Mouse (Mus musculus): ENCODE results near the gene Wwc1.

Wwc1 gene

DNA sequence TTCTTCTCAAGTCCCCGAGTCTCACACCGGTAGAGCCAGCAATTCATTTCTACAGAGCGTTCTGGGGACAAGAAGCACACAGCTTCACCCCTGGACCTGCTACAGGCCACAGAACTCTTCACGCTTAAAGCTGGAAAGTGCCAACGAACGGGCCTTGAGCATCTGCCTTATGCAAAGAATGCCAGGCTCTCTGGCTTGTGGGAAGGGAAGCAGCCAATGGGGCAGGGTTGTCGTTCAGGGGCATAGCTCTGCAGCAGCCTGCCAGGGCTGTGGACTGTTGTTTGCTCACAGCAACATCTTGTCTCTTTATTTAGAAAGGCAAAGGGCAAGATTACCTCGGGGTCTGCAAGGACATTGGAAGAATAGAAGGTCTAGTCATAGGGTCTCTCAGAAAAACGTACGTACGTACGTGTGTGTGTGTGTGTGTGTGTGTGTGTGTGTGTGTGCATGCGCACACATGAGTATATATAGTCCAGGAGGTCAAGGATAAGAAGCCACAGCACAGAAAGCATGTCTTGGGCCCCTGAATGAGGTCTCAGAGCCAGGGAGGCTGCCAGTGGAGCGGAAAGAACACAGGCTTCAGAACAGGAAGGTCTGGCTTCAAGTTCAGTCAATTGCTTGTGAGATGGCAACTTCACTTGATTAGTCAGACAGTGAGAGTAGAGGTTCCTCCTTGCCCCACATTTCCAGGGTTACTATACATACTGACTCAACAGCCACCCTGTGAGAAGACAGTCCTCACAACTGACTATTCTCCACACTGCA lies 48.0 kb downstream of the Wwc1 start:
- no peak for DNase-seq

DNA sequence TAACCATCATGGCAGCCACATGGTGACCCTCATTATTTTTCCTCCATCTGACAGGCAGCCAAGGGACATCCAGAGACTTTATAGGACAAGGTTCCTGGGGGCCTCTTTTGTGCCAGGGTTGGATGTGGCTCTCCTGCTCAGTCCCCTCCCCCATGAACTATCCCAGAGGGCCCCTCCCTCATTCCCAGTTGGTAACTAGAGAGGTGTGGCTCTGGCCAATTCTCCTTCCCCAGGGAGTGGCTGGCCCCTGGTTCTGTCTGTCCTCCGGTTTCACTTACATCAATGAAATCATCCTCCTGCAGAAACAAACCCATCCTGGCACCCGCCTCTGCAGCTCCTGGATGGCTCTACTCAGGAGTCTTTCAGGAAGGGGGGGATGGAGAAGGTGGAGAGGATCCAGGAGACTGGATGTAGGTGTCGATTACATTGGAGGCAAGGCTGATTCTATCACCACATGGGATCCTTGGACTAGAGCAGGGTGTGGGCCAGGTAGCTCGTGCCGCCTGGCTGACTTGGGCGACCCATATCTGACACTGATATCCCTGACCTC lies 49.7 kb downstream of the Wwc1 start:
- no peak for DNase-seq

DNA sequence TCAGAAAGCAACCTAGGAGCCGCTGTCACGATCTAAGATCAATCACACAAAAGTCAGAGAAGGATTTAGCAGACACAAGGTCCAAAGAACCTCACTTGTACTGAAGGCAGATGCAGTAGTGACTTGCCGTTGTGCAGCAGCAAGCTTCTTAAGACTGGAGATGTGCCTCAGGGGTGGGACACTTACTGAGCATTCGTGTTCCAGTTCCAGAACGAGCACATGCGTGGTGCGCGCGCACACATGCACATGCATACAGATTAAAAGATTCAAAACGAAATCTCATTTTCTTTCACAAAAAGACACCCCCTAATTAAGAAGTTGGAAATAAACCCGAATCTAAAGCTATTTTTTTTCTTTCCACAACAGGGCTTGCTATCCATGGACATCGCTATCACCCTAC lies 51.9 kb downstream of the Wwc1 start:
- no peak for DNase-seq

DNA sequence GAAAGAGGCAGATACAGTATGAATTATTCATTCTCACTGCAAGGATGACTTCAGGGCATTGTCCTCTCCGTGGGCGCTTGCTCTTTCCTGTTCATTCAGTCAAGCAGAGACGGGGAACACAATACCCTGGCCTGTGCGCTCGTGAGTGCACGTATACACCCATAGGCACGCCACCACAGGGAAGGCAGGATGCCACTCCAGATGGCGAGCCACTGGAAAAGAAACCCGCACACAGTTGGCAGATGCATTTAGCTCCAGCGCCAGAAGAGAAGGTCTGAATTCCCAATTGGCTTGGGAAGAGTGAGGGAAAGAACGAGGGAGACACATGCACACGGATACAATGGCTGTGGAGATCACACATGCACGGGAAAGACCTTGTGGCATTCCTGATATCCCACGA lies 53.0 kb downstream of the Wwc1 start:
- no peak for DNase-seq

DNA sequence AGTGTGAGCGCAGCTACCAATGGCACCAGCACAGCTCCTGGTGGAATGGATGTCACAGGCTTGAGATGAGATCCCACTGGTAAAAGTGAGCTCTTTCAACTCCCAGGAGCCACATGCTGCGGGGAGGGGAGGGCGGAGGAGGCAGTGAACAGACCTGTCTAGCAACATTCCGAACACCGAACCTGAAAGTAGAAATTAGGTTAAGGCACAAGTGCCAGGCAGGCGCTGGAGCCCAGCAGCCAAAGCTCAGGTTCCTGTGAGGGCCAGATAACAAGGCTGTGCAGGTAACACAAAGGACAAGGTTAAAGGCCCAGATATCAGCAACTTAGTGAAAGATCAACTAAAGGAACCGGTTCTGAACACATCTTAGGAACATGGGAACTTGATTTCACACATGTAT lies 54.7 kb downstream of the Wwc1 start:
- no peak for DNase-seq

DNA sequence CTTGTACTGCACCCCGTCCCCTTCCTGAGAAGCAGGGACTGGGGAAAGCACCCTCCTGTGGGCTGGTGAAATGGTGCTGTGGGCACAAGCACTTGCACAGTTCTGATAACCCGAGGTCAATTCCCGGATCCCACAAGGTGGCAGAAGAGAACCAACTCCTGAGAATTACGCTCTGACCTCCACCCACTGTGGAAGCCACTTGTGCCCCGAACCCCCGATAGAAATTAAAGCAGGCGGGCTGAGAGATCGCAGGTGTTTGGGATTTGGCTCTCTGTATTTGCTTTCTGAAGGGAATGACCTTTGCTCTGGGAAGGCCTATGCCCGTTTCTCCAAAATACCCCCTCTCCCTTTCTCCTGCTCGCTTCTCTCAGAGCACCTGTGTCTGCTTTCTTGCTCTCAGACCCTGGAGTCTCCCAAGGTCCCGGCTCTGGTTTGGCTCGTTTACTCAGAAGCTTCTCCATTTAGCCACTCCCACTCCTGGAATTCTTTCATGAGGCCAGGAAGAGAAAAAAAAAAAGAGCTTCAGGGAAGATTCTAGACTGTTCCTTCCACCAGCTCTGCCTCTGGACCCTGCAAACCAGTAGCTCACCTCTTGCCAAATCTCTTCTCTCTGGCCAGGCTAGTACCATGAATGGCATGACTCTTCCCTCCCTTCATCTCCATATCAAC lies 58.0 kb downstream of the Wwc1 start:
- DNase-seq: no peak

DNA sequence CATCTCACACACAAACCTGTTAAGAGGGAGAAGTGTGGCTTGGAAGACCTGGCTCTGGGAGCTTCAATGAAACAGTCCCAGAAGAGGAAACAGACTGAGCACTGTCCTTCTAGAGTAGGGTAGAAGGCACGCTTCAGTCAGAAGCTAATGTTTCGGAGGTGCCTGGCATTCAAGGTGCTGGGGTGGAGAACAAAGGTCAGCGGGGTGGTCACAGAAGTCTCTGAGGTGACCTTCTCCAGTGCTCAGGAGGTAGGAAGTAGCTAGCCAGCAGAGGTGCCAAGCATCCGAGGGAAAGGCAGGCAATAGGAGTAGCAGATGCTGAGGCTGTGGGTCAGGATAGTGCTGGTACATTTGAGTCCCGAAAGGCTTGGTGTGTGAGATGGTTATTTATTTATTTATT lies 59.6 kb downstream of the Wwc1 start:
- no peak for DNase-seq

DNA sequence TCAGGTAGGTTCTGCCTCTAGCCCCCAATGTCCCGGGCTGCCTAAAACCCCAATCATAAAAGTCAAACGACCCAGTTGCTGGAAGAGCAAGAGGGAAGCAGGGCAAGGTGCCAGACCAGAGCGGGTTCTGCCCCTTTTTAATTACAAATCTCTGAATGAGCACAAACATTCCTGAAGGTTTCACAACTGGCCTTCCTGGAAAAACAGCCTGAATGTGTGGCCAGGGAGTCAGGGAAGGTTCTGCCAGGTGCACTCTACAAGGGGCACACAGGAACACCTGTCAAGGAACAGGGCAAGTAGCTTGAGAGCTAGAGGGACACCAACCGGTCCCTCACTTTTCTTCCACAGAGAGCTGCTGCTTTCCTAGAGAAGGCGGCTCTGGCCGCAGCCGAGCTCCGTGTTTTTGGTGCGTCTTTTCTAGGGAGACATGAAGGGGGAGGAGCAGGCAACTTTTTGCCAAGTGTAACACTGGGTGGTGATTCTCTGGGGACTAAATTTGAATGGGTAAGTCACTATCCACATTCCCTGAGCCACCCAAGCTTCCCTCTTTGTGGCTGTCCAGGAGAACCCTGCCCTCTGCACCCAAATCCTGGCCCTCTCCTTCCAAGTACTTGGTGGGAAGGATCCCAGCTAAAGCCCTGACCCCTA lies 60.3 kb downstream of the Wwc1 start:
- no peak for DNase-seq

DNA sequence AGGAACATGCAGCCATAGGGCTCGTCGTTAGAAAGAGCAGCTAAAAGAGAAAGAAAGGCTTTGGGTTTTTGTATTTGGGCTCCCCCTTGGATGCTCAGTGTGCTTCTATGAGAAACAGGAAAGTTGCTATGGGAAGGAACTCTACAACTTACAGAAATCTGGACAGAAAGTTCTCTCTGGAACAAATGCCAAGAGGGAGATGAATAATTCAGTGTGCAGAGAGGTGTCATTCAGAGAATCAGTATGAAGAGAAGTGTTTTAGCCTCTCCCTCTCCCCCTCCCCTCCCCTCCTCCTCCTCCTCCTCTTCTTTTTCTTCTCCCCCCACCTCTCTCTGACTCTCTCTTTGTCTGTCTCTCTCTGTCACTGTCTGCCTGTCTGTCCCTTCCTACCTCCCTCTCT lies 60.9 kb downstream of the Wwc1 start:
- DNase-seq: no peak

DNA sequence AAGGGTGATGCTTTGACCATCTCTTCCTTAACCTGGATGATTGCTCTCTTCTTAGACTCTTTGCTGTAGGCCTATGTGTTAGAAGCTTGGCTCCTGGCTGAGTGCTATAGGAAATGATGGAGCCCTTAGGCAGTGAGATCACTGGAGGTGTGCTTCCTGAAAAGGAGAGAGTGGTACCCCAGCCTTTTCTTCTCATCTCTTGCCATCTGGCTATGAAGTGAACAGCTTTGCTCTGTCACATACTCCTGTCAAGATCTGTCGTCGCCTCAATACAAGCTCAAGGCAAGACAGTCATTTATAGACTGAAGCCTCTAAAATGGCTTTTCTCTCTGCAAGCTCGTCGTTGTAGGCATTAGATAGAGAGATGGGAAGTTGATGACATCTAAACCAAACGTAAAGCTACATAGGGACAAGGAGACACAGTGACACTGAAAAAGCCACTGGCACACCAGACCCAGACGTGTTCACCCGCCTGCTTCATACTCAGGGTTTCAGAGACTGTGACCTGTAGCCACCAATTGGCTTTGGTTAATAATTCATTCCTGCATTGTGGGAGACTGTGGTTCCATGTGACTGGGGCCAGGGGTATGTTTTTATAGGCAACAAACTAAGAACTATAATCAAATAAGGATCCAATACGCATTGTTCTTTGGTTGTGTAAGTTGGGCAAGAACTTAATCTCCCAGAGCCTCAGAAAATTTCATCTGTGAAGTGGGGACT lies 63.7 kb downstream of the Wwc1 start:
- no peak for DNase-seq

DNA sequence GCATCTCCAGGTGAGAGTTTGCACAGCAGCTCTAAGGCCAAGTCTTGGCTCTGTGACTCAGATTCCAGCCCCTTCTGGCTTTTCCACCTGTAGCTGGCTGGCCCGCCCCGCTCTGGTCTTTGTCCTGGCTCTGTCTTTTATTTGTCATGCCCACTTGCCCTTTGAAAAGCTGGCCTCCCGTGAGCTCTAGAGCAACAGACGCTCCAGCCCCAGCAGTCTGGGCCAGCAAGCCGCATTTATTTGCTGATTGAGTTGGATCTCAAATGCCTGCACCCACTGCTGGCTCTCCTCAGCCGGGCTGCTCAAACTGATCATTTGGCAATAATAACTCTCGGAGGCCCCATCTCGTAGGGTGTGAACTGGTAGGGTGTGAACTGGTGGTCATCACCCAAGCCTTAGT lies 64.8 kb downstream of the Wwc1 start:
- no peak for DNase-seq

DNA sequence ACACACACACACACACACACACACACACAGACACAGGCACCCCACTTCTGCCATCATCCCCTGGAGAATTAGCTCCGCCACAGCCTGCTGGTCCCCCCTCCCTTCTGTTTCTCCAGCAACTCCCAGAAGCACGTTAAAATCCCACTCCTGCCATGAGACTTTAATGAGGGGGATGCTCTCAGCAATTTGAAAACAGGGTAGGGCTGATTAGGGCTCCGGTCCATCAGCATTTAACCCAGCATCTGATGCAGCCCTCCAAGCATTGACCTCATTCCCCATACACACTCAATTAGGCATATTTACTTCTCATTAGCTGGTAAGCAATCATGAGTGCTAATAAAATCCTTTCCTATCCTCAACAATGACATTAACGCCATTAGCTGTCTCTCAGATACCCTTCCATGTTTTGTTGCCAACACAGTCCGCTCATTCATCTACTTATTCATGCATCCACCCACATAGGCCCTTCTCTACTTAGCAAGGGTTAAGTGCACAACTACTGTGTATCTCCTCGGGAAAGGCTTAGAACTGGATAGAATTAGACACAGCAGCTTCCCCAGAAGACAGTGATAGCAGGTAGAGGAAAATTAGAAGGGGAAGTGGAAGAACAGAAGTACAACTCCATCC lies 66.8 kb downstream of the Wwc1 start:
- DNase-seq: no peak

DNA sequence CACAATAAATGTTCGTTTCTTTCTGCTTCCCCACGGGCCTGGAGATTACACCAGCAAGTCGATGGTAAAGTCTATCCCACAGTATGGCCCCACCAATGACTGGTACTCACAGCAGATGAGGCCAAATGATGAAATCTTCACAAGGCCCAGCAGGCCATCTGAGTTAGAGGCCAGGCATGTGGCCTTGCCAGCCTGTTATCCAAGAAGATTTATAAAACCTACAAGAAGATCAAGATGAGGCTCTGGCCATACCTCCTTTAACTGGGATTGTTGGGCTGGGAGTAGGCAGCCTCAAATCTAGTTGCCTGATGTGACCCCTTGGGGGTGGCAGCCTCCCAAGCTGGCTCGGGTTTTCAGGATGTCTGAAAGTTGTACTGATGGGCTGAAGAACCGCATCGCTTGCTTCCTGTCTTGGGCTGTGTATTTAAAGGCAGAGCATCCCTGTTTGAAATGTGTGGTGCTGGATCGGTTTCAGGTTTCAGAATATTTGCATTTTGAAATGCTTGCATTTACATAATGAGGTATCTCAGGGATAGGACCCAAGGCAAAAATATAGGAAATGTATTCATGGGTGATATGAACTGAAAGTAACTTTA lies 75.3 kb downstream of the Wwc1 start:
- no peak for DNase-seq

DNA sequence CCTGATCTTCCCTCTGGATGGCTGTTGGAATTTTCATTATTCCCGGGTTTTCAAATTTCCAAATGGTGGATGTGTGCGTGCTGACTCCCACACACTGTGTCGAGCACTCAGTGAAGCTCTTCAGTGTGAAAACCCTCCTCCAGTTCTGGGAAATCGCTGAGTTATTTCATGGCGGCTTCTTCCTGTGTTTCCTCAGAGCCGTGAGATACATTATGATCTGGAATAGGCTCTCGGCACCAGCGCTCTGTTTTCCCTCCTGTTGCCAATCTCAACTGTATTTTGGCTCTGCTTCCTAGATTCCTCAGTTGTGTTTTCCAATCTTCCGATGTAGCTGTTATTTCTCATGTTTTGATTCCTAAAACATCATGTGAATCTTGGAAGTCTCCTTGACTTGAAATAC lies 77.2 kb downstream of the Wwc1 start:
- DNase-seq: no peak

DNA sequence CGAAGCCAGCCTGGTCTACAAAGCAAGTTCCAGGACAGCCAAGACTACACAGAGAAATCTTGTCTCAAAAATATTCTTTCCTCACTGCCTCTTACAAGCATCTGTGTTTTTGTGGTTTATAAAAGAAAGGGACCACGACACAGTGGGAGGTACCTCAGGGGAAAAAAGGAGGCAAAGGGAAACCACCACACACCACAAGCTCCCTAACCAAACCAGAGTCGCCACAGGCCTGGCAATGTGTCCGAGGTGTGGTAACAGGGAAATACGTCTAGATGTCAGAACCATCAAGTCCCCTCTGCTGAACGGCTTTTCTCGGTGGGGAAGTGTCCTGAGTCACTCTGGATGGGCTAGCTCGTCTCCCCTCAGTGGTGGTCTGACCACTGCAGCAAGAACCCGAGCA lies 80.4 kb downstream of the Wwc1 start:
- DNase-seq: no peak

DNA sequence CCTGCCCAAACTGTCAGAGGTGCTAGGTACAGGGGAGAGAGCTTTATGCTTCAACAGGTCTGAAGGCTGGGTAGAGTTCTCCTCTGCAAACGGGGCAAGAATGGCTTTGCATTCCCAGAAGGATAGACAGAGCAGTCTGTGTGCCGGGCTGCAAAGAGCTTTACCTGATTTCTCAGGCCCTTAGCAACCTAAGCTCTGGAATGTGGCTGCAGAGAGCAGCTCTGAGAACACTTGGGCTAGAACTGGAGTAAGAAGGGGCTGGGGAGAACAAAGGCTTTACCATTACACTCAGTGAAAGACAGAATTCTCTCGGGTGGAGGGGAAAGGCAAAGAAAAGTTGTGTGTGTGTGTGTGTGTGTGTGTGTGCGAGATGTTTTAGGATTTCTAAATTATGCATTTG lies 86.9 kb downstream of the Wwc1 start:
- DNase-seq: no peak

DNA sequence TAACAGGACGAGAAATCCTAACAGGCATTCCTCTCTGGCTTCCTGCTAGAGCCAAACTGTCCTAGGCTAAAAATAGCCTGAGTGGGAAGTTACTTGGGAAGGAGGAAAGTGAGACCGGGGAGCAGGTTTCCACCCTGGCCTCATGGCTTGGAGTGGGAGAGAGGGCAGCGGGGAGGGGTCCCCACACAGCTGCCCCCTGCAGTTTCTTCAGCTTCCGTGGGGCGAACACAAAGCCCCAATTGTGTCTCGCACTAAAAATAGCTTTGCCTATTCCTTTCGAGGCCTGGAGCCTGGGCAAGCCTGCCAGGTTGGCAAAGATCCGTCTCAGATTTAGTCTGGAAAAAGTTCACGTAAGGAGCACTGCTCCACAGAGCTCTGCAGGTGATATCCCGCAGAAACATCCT lies 87.3 kb downstream of the Wwc1 start:
- DNase-seq: no peak

DNA sequence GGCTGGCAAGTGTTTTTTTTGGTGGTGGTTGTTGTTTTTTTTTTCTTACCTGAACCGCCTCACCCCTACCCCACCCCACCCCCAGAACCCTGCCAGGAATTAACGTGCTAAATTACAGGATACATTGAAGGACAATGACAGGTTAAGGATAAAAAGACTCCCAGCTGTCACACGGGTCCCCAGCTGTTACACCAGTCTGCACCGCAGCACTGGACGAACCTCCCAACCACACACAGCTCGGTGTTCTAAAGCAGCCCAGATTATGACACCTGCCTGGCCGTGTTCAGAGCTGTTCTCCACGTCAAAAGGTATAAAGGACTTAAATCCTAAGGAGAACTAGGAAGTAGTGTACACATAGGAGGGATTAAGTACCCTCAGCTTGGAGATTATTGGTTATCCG lies 88.0 kb downstream of the Wwc1 start:
- no peak for DNase-seq

DNA sequence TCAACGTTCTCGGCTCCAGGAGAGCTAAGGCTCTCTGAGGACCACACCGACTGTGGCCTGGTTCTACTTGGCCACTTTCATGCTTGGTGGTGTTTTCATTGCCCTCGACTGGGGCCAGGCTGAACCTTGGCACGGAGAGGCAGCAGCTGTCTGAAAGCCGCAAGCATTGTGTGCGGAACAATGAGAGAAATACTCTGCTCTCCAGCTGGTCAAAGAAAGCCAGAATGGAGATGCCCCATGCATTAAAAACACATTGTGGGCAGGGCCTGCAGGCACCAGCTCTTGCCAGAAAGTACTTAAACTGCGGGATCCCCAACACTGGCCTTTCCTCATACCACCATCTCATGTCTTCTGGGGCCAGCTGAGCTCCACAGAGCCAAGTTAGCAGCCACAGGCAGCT lies 91.5 kb downstream of the Wwc1 start:
- DNase-seq: no peak

DNA sequence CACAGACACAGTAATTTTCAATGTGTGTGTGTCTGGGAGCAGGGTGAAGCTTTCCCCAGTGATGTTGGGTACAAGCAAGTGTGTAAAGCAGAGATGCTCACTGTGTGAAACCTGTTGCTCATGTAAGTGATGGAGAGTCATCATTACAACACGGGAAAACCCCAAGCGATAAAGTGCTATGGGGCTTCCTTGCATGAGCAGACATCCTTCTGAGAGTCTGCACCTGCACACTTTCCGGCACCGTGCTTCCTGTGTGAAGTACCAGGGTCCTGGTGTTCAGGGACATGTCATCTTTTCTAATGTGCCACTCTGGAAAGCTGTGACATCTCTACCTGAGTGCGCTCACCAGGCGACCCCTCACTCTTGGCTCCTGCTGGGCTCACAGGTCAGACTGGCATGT lies 97.5 kb downstream of the Wwc1 start:
- no peak for DNase-seq

DNA sequence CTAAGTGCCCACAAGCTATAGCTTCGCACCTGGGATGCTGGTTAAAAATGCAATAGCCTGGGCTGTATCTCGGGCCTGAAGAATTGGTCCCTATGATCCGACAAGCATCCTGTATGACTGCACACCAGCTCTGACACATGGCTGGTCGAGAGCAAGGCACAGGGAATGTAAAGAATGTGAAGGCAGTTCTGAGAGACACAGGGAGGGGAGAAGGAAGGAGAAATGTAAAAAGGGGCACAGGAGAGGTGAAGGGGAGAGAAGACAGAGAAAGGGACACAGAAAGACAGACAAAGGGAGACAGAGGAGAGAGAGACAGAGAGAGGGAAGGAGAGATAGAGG lies 101.8 kb downstream of the Wwc1 start:
- DNase-seq: no peak

DNA sequence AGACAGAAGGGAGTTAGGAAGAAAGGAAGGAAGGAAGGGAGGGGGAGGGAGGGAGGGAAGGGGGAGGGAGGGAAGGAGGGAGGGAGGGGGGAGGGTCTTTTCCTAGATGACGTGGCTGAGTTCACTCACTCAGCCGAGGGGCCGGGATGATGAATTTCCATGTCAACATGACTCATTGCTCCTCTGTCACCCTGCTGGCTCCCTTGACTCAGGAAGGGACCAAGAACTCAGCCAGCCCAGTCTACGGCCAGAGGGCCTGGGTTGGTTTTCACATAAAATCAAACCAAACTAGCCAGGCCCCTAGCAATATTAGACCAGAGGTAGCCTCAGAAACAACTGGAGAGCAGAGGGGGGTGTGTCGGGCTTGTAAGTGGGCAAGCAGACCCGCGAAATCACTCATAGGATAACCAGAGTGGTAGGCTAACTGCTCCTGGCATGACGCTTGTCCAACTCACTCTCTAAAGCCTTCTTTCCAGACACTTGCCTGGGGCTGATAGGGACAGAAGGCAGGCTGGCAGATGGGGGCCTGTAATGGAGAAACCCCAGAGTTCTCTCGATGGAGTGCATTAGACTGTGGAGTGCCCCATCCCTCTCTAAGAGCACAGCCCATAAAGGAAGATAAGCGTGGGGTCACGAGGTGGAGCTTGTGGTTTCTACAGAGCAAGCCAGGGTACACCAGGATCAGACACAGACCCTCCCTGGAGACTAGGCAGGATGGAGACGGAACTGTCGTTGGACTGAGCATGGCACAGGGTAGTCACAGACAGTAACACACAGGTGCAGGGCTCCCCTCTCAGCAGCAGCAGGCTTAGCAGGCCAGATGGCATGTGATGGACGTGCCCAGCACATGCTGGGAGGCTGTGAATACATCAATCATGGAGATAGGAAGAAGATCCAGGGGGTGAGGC lies 102.4 kb downstream of the Wwc1 start:
- no peak for DNase-seq

All from cerebellum, adult 11 months (tissue).